Mouse (Mus musculus): ENCODE measurements around the gene Pradc1. TPM values are rescaled to one million over a fixed set of nuclear protein-coding genes. Genes with fewer than 3 reads are reported as not detected.
A peak's percentile ranks its signal among the peaks of the same experiment; 100 is the strongest.

Pradc1 gene
- polyA plus RNA-seq, 1 experiment = 44.0 TPM

GRCm38 (mm10) chr6:85443488-85444233 lies 8.1 kb downstream of the Pradc1 start:
- Histone ChIP-seq H3K4me1 (ENCODE audit: control insufficient read depth, insufficient read depth, low read length) (no peaks in the 10 kb centered on the region), H3K4me3 (ENCODE audit: insufficient read depth, low read length) (no peak overlapping the region), H3K27ac (ENCODE audit: insufficient read depth, low read length) (no peak overlapping the region)
- TF ChIP-seq CTCF (IDR thresholded peaks at IDR 0.05; ENCODE audit: extremely low read depth, insufficient read depth, low read length) (no peak), POLR2A (IDR thresholded peaks at IDR 0.05; ENCODE audit: extremely low read depth, insufficient read depth, low read length) (no peak)

GRCm38 (mm10) chr6:85441142-85441541 lies 10.6 kb downstream of the Pradc1 start:
- Histone ChIP-seq H3K4me1 (ENCODE audit: control insufficient read depth, insufficient read depth, low read length) (no peaks in the 10 kb centered on the region), H3K4me3 (ENCODE audit: insufficient read depth, low read length) (no peak overlapping the region), H3K27ac (ENCODE audit: insufficient read depth, low read length) (no peak overlapping the region)
- TF ChIP-seq CTCF (IDR thresholded peaks at IDR 0.05; ENCODE audit: extremely low read depth, insufficient read depth, low read length) (no peak), POLR2A (IDR thresholded peaks at IDR 0.05; ENCODE audit: extremely low read depth, insufficient read depth, low read length) (no peak)

GRCm38 (mm10) chr6:85436631-85437030 lies 15.1 kb downstream of the Pradc1 start:
- H3K4me1 ChIP-seq (ENCODE audit: control insufficient read depth, insufficient read depth, low read length) = no peaks in the 10 kb centered on the region
- TF ChIP-seq CTCF (IDR thresholded peaks at IDR 0.05; ENCODE audit: extremely low read depth, insufficient read depth, low read length) = no peak
- TF ChIP-seq POLR2A (IDR thresholded peaks at IDR 0.05; ENCODE audit: extremely low read depth, insufficient read depth, low read length) = no peak
- no peak overlapping the region for H3K4me3 ChIP-seq (ENCODE audit: insufficient read depth, low read length)
- H3K27ac ChIP-seq (ENCODE audit: insufficient read depth, low read length) = no peak overlapping the region

GRCm38 (mm10) chr6:85436204-85436603 lies 15.6 kb downstream of the Pradc1 start:
- TF ChIP-seq POLR2A (IDR thresholded peaks at IDR 0.05; ENCODE audit: extremely low read depth, insufficient read depth, low read length) = no peak
- Histone ChIP-seq H3K27ac (ENCODE audit: insufficient read depth, low read length) (no peak overlapping the region), H3K4me1 (ENCODE audit: control insufficient read depth, insufficient read depth, low read length) (no peaks in the 10 kb centered on the region), H3K4me3 (ENCODE audit: insufficient read depth, low read length) (no peak overlapping the region)

GRCm38 (mm10) chr6:85433865-85434264 lies 17.9 kb downstream of the Pradc1 start:
- TF ChIP-seq CTCF (IDR thresholded peaks at IDR 0.05; ENCODE audit: extremely low read depth, insufficient read depth, low read length) (no peak), POLR2A (IDR thresholded peaks at IDR 0.05; ENCODE audit: extremely low read depth, insufficient read depth, low read length) (no peak)
- Histone ChIP-seq H3K4me3 (ENCODE audit: insufficient read depth, low read length) (no peak overlapping the region), H3K27ac (ENCODE audit: insufficient read depth, low read length) (no peak overlapping the region), H3K4me1 (ENCODE audit: control insufficient read depth, insufficient read depth, low read length) (no peaks in the 10 kb centered on the region)

GRCm38 (mm10) chr6:85431842-85432431 lies 19.8 kb downstream of the Pradc1 start, which contains the start of gene Smyd5:
TSS of gene Smyd5 (plus strand) at chr6:85431989.
- peak; percentile 43; the same call in 1 of the 2 replicates for TF ChIP-seq POLR2A (IDR thresholded peaks at IDR 0.05; ENCODE audit: extremely low read depth, insufficient read depth, low read length)
- no peak for TF ChIP-seq CTCF (IDR thresholded peaks at IDR 0.05; ENCODE audit: extremely low read depth, insufficient read depth, low read length)
- Histone ChIP-seq H3K4me3 (ENCODE audit: insufficient read depth, low read length) (peak within 1 kb of the TSS; percentile 64), H3K4me1 (ENCODE audit: control insufficient read depth, insufficient read depth, low read length) (no peaks in the 10 kb centered on the region), H3K27ac (ENCODE audit: insufficient read depth, low read length) (no peak within 1 kb of the TSS)

- H3K4me3 ChIP-seq (ENCODE audit: insufficient read depth, low read length) = peak overlapping the region; percentile 64
- H3K4me1 ChIP-seq (ENCODE audit: control insufficient read depth, insufficient read depth, low read length) = no peaks in the 10 kb centered on the region
- no peak overlapping the region for H3K27ac ChIP-seq (ENCODE audit: insufficient read depth, low read length)
- TF ChIP-seq CTCF (IDR thresholded peaks at IDR 0.05; ENCODE audit: extremely low read depth, insufficient read depth, low read length) = no peak
- no peak for TF ChIP-seq POLR2A (IDR thresholded peaks at IDR 0.05; ENCODE audit: extremely low read depth, insufficient read depth, low read length)
Measured at GRCm38 (mm10) chr6:85431274-85431841, 20.4 kb downstream of the Pradc1 start.

GRCm38 (mm10) chr6:85423836-85424379 lies 27.9 kb downstream of the Pradc1 start, which contains the start of gene Noto:
TSS of gene Noto (plus strand) at chr6:85423886.
- H3K4me3 ChIP-seq (ENCODE audit: insufficient read depth, low read length) = no peak within 1 kb of the TSS
- H3K4me1 ChIP-seq (ENCODE audit: control insufficient read depth, insufficient read depth, low read length) = no peaks in the 10 kb centered on the region
- TF ChIP-seq CTCF (IDR thresholded peaks at IDR 0.05; ENCODE audit: extremely low read depth, insufficient read depth, low read length) = no peak
- no peak for TF ChIP-seq POLR2A (IDR thresholded peaks at IDR 0.05; ENCODE audit: extremely low read depth, insufficient read depth, low read length)
- H3K27ac ChIP-seq (ENCODE audit: insufficient read depth, low read length) = no peak within 1 kb of the TSS

- no peak overlapping the region for H3K27ac ChIP-seq (ENCODE audit: insufficient read depth, low read length)
- no peak for TF ChIP-seq CTCF (IDR thresholded peaks at IDR 0.05; ENCODE audit: extremely low read depth, insufficient read depth, low read length)
- no peak for TF ChIP-seq POLR2A (IDR thresholded peaks at IDR 0.05; ENCODE audit: extremely low read depth, insufficient read depth, low read length)
- H3K4me3 ChIP-seq (ENCODE audit: insufficient read depth, low read length) = no peak overlapping the region
- no peaks in the 10 kb centered on the region for H3K4me1 ChIP-seq (ENCODE audit: control insufficient read depth, insufficient read depth, low read length)
Measured at GRCm38 (mm10) chr6:85419150-85419549, 32.6 kb downstream of the Pradc1 start.

Data from cortical plate, adult 2 months (tissue).